Mouse (Mus musculus): ENCODE measurements around the gene Def6. TPM values are rescaled to one million over a fixed set of nuclear protein-coding genes. Genes with fewer than 3 reads are reported as not detected.

The Def6 gene
- polyA plus RNA-seq, 1 experiment from 2014 or later: 5.6 TPM

- no peak overlapping the region for H3K4me3 ChIP-seq (replicated peaks)
- no peak for ATAC-seq
- H3K9me3 ChIP-seq: no peaks in the 10 kb centered on the region
- H3K27ac ChIP-seq: no peak overlapping the region
- WGBS: 66% methylated on average over 13 of the region's 13 CpGs
- H3K36me3 ChIP-seq: no peaks in the 10 kb centered on the region
- no peaks in the 10 kb centered on the region for H3K27me3 ChIP-seq
- no peak overlapping the region for H3K9ac ChIP-seq (replicated peaks)
- H3K4me1 ChIP-seq (replicated peaks): peaks cover 4% of the 10 kb centered on the region; the same call in 1 of the 2 replicates
- no peak overlapping the region for H3K4me2 ChIP-seq (replicated peaks)
These were observed 55.8 kb downstream of the Def6 start for GRCm38 (mm10) chr17:28263181-28263894.

GRCm38 (mm10) chr17:28267251-28267650, 59.7 kb downstream of the Def6 start:
- no peak overlapping the region for H3K4me2 ChIP-seq (replicated peaks)
- no peak overlapping the region for H3K9ac ChIP-seq (replicated peaks)
- H3K4me1 ChIP-seq (replicated peaks): peaks cover 4% of the 10 kb centered on the region; the same call in 1 of the 2 replicates
- no peak overlapping the region for H3K4me3 ChIP-seq (replicated peaks)
- no peaks in the 10 kb centered on the region for H3K9me3 ChIP-seq
- no peak overlapping the region for H3K27ac ChIP-seq
- ATAC-seq: no peak
- no peaks in the 10 kb centered on the region for H3K36me3 ChIP-seq
- WGBS: 91% methylated on average over 5 of the region's 5 CpGs
- no peaks in the 10 kb centered on the region for H3K27me3 ChIP-seq

GRCm38 (mm10) chr17:28270165-28270564, 62.6 kb downstream of the Def6 start:
- Histone ChIP-seq H3K9me3 (no peaks in the 10 kb centered on the region), H3K9ac (replicated peaks) (no peak overlapping the region), H3K4me2 (replicated peaks) (no peak overlapping the region), H3K4me3 (replicated peaks) (no peak overlapping the region), H3K4me1 (replicated peaks) (0 out of 2 replicates have a peak, but pooled peaks cover 4% of the 10 kb centered on the region), H3K36me3 (no peaks in the 10 kb centered on the region), H3K27me3 (no peaks in the 10 kb centered on the region), H3K27ac (no peak overlapping the region)
- WGBS: 86% methylated on average over 13 of the region's 13 CpGs
- ATAC-seq: no peak

- 79% methylated on average over 12 of the region's 12 CpGs for WGBS
- Histone ChIP-seq H3K27ac (no peak overlapping the region), H3K4me3 (replicated peaks) (no peak overlapping the region), H3K27me3 (no peaks in the 10 kb centered on the region), H3K4me2 (replicated peaks) (no peak overlapping the region), H3K36me3 (no peaks in the 10 kb centered on the region), H3K4me1 (replicated peaks) (0 out of 2 replicates have a peak, but pooled peaks cover 4% of the 10 kb centered on the region), H3K9ac (replicated peaks) (no peak overlapping the region), H3K9me3 (no peaks in the 10 kb centered on the region)
- ATAC-seq: no peak
These were observed 64.1 kb downstream of the Def6 start for GRCm38 (mm10) chr17:28271537-28272266.

GRCm38 (mm10) chr17:28272281-28272680, 64.7 kb downstream of the Def6 start:
- WGBS: 90% methylated on average over 9 of the region's 9 CpGs
- Histone ChIP-seq H3K9me3 (no peaks in the 10 kb centered on the region), H3K4me1 (replicated peaks) (0 out of 2 replicates have a peak, but pooled peaks cover 4% of the 10 kb centered on the region), H3K4me2 (replicated peaks) (no peak overlapping the region), H3K4me3 (replicated peaks) (no peak overlapping the region), H3K36me3 (no peaks in the 10 kb centered on the region), H3K9ac (replicated peaks) (no peak overlapping the region), H3K27ac (no peak overlapping the region), H3K27me3 (no peaks in the 10 kb centered on the region)
- no peak for ATAC-seq

- no peak overlapping the region for H3K4me3 ChIP-seq (replicated peaks)
- H3K4me2 ChIP-seq (replicated peaks): no peak overlapping the region
- 0 out of 2 replicates have a peak, but pooled peaks cover 8% of the 10 kb centered on the region for H3K4me1 ChIP-seq (replicated peaks)
- H3K27me3 ChIP-seq: no peaks in the 10 kb centered on the region
- no peak overlapping the region for H3K9ac ChIP-seq (replicated peaks)
- no peak overlapping the region for H3K27ac ChIP-seq
- WGBS: 81% methylated on average over 6 of the region's 6 CpGs
- no peaks in the 10 kb centered on the region for H3K9me3 ChIP-seq
- no peak for ATAC-seq
- no peaks in the 10 kb centered on the region for H3K36me3 ChIP-seq
These were observed 65.3 kb downstream of the Def6 start for GRCm38 (mm10) chr17:28272837-28273236.

- no peak overlapping the region for H3K9ac ChIP-seq (replicated peaks)
- ATAC-seq: no peak
- no peaks in the 10 kb centered on the region for H3K27me3 ChIP-seq
- no peaks in the 10 kb centered on the region for H3K36me3 ChIP-seq
- WGBS: 74% methylated on average over 3 of the region's 3 CpGs
- no peaks in the 10 kb centered on the region for H3K9me3 ChIP-seq
- no peak overlapping the region for H3K4me3 ChIP-seq (replicated peaks)
- H3K4me2 ChIP-seq (replicated peaks): no peak overlapping the region
- peaks cover 13% of the 10 kb centered on the region; the same call in 1 of the 2 replicates for H3K4me1 ChIP-seq (replicated peaks)
- no peak overlapping the region for H3K27ac ChIP-seq
These were observed 67.2 kb downstream of the Def6 start for GRCm38 (mm10) chr17:28274739-28275138.

GRCm38 (mm10) chr17:28277226-28277625, 69.6 kb downstream of the Def6 start:
- ATAC-seq: no peak
- Histone ChIP-seq H3K4me1 (replicated peaks) (peaks cover 28% of the 10 kb centered on the region), H3K9ac (replicated peaks) (0 out of 2 replicates have a peak overlapping the region, but pooled peaks have one; percentile 1), H3K27me3 (no peaks in the 10 kb centered on the region), H3K27ac (0 out of 2 replicates have a peak overlapping the region, but pooled peaks have one; percentile 35), H3K9me3 (no peaks in the 10 kb centered on the region), H3K4me2 (replicated peaks) (no peak overlapping the region), H3K4me3 (replicated peaks) (no peak overlapping the region), H3K36me3 (no peaks in the 10 kb centered on the region)
- 79% methylated on average over 14 of the region's 14 CpGs for WGBS

- ATAC-seq: no peak
- Histone ChIP-seq H3K9ac (replicated peaks) (no peak overlapping the region), H3K4me3 (replicated peaks) (no peak overlapping the region), H3K36me3 (no peaks in the 10 kb centered on the region), H3K27ac (no peak overlapping the region), H3K27me3 (no peaks in the 10 kb centered on the region), H3K9me3 (no peaks in the 10 kb centered on the region), H3K4me1 (replicated peaks) (peaks cover 27% of the 10 kb centered on the region), H3K4me2 (replicated peaks) (no peak overlapping the region)
- 77% methylated on average over 10 of the region's 10 CpGs for WGBS
These were observed 70.1 kb downstream of the Def6 start for GRCm38 (mm10) chr17:28277721-28278120.

- Histone ChIP-seq H3K4me3 (replicated peaks) (no peak overlapping the region), H3K9ac (replicated peaks) (no peak overlapping the region), H3K4me2 (replicated peaks) (no peak overlapping the region), H3K27me3 (no peaks in the 10 kb centered on the region), H3K36me3 (no peaks in the 10 kb centered on the region), H3K4me1 (replicated peaks) (peaks cover 25% of the 10 kb centered on the region), H3K9me3 (no peaks in the 10 kb centered on the region), H3K27ac (no peak overlapping the region)
- WGBS: 95% methylated on average over 3 of the region's 3 CpGs
- ATAC-seq: no peak
These were observed 70.6 kb downstream of the Def6 start for GRCm38 (mm10) chr17:28278156-28278555.

Measured in midbrain, embryonic 13.5 days (tissue).